Mouse (Mus musculus) skeletal muscle tissue, adult 2 months (tissue): Measurements from ENCODE around the gene Popdc2.

Experiments
- DNase-seq: peaks from one replicate; pipeline ENCODE4 v3.0.0-alpha.2; 2012; ENCODE audit warnings: low read depth, low spot score

Gene Popdc2

DNA sequence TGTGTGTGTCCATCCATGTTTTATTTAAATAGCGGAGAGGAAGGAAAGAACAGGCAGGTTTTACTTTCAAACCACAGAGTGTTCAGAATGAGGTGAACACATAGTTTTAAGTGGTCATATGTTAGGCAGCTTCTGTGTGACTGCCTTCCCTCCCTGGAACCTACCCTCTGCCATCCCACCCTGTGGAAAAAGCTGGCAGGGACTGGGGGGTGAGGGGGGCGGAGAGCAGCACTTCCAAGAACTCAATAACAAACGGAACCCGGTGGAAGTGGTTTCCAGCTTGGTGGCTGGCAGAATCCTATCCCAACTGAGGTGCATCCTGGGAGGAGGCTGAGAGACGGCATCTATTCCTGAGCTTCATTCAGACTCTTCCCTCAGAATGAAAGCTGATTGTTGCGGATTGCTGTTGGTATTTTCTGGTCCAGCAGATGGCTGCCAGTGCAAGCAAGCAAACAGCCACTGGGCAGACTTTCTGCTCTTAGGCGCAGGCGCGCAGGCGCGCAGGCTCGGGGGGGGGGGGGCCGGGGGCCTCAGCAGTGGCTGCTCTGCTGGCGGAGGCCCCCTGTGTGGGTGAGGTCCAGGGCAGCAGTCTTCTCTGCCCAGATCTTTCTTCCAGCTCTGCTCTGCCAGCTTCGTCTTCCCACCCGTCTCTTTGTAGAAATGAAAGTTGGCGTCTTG, 14.3 kb downstream of the Popdc2 start:
- peak; percentile 66 for DNase-seq

DNA sequence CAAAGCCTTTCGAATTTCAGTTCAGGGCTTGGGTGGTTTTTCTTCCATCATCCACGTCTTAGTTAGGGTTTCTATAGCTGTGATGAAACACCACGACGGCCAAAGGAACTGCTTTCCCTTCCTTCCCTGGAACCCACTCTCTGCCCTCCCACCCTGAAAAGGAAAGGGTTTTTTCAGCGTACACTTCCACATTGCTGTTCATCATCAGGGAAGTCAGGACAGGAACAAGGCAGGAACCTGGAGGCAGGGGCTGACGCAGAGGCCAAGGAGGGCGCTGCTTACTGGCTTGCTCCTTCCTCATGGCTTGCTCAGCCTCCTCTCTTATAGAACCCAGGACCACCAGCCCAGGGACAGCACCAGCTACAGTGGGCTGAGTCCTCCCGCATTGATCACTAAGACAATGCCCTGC, 14.8 kb downstream of the Popdc2 start:
- no peak for DNase-seq

GRCm38 (mm10) chr16:38377546-38377945, 15.5 kb downstream of the Popdc2 start:
- DNase-seq, result peak; percentile 61

DNA sequence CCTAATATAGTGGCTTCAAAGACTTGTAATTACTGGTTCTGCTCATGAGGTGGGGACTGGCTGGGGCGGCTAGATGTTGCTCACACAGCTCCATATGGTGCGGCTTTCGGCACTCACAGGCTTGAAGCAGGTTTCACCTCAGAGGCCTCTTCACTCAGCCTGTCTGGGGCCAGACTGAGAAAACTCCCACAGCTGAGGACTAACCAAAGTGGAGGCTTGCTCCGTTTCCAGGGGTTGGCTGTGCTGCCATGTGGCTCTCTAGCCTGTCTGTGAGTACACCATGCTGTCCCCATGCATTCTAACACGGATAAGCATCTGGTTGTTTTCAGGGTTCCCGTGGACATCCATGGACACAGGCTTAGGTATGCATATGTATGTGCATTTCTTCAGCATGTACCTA, 16.6 kb downstream of the Popdc2 start:
- no peak for DNase-seq

GRCm38 (mm10) chr16:38379088-38379487, 17.1 kb downstream of the Popdc2 start:
- DNase-seq, result no peak

GRCm38 (mm10) chr16:38379493-38379892, 17.5 kb downstream of the Popdc2 start:
- DNase-seq, result no peak

DNA sequence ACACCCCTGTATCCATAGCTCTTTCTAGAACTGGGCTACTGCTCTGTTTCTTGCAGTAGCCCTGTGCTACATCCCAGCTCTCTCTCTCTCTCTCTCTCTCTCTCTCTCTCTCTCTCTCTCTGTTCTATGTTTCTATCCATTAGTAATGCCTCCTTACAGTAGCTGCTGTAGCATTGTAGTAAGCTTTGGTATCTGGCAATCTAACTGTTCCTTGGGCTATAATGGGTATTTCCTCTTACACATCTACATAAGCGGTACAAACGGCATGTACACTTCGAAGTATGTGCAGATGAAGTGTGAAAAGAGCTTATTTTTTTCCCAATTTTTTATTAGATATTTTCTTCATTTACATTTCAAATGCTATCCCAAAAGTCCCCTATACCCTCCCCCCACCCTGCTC, 17.9 kb downstream of the Popdc2 start:
- no peak for DNase-seq

DNA sequence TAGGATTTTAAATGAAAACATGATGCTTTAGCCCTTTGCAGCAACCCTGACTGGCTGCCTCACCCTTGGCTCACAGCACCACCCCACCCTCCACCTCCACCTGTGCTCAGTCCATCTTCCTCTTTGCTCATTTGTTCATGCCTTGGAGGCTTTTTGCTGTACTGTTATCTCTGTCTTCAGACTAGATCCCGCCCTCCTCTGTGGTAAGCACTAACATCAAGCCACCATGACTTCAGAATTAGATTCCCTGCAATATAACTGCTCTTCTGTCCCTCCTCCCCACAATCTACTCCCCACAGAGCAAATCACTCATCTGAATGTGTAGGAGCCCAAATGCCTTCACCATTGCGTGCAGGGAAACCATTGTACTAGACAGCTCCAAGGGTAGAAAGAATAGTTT, 21.7 kb downstream of the Popdc2 start:
- DNase-seq, result no peak

DNA sequence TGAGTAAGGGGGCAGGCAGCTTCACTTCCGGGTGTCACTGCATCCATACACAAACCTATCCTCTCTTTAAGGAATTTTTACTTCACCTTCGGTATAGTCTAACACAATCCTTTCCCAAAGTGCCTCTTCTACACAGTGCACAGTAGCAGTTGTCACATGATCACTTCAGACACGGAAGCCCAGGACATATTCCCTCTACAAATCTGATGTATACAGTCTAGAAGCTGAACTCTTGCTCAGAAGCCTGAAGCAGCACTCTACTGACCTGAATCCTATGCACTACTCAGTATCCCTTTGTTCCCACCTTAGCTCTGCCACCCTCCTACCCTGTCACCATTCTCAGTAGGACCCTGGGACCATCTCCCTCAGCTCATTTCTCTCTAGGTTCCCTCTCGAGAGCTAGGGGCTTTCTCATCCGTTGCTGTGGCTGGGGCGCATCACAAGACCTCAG, 23.2 kb downstream of the Popdc2 start:
- no peak for DNase-seq

DNA sequence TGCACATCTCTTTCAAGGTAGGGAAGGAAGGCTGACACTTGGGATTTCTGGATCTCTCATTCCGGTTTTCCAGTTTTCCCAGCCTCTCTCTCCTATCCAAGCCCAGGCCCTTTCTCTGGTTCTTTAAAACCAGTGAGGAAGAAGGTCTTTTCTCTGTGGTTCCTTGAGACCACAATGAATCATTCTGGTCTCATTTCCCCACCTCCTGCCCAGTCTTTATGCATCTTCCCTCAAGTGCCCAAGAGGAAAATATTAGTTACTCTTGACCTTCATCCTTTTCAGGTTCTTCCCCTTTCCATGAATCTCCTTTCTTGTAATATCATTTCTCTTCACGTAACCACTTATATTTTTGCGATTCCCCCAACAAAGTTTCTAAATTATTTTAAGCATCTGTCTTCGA, 23.7 kb downstream of the Popdc2 start:
- no peak for DNase-seq

GRCm38 (mm10) chr16:38387389-38387788, 25.4 kb downstream of the Popdc2 start:
- DNase-seq, result no peak

- DNase-seq, result no peak
Measured at GRCm38 (mm10) chr16:38388757-38389156, 26.7 kb downstream of the Popdc2 start.

DNA sequence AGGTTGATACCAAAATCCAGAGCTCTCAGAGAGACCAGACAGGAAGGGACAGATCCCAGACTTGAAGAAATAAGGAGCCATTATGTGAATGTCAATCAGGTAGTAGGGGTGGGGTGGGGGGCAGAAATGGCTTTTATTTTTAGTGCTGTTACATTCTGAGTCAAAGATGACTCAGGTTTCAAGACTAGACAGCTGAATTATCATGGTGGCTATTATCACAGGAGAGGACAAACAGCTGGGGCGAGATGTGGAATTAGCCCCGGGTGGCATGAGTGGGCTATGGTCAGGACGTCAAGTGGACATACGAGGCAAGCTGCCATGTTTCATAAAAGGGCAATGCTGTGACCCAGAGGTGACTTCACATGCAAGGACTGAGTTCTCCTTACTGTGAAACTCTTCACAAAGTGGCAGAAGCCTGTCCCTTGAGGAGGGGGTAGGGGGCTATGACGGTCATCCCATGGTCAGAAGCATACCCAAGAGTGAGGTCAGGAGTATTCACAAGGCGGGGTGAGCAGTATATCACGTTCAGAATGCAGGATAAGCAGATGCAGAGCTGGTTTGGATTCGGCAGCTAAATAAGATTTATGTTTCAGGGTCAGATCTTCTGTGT, 27.4 kb downstream of the Popdc2 start:
- no peak for DNase-seq

DNA sequence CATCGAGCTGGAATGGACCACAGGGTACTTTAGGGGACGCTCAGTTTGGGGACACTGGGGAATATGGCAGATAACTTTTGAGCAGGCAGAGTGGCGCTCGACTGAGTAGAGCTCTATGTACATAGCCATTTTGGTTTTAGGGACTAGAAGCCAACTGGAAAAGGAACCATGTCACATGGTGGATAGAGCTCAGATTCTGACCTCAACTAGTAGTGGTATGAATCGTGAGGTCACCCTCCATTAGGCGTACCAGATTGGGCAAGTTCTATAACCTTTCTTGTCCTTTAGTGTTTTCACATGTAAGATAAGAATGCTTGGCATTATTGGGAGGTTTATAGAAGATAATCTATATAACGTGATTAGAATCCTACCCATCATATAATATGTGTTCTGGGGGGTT, 28.3 kb downstream of the Popdc2 start:
- DNase-seq, result no peak

DNA sequence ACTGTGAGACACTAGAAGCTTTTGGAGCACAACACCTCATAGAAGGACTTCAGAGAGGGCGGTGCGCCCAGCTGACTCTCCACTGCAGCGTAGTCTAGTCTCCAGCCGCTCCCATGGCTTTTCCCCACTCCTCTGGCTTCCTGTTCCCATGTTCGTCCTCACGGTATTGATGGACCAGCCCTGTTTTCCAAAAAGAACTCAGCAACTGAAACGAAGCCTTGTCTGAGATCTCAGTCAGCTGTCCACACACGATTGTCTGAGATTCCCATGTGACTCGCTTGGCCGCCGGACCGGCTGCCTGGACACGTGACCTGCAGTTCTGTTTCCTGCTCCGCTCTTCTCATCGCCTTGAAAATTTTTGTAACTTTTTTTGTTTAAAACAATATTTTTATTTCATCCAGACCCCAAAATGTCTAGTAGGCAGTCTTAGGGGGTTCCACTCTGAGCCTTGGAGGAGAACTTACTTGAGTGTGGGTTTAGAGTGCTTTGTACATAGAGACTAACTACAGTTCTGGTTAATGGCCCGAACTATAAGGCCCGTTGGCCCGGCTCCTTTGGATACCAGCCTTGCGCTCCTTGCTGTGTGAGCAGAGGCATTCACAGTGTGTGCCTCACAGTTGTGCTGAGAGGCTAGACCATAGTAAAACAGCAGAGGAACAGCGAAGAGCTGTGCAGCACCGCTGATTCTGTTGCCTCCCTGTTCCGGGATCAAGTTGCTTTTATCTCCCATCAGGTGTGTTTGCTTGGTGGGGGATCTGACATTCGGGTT, 30.3 kb downstream of the Popdc2 start:
- peak; percentile 88 for DNase-seq

DNA sequence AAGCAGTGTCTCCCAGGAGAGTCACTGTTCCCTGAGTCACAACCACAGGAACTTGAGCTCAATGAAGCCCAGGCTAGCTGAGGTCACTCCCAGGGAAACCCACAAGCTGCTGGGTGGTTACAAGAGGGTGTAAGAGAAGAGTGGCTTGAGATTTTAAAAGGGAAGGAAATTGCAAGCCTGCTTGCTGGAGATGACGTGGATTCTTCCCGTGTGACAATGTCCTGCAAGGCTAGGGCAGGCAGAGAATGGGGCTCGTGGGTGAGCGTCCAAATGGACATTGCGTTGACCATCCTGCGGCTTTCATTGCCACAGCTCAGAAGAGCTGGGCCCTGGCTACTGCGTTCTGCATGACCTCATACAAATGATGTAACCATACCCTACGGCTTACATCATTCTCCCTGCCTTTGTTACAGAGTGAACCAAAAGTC, 32.2 kb downstream of the Popdc2 start:
- peak; percentile 62 for DNase-seq

DNA sequence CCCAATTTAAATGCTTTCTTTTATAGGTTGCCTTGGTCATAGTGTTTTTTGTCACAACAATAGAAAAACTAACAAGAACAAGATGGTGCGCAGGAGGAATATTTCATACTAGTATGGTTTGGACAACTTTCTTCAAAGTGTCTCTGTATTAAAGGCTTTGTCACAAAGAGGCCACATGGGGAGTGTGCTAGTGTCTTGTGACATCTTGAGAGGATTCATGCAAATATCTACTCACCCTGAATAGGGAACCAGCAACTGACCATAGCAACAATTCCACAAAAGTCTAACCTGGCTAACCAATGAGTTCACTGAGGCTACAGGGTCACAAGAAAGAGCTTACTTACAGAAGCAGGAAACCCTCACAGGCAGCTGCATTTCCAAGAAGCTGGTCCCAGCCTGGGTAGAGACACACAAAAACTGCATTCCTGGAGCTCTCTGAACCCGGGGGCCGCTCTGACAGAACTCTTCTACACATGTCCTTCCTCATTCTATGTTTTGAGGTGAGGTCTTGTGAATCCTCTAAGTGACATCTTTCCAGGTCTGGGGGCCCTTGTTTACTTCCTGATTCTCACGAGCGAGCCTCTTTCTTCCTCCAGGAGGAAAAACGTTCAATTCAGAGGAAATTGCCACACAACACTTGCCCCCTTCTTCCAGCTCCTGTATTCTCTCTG, 33.2 kb downstream of the Popdc2 start:
- no peak for DNase-seq

- DNase-seq, result peak; percentile 77
Measured at GRCm38 (mm10) chr16:38396155-38396554, 34.1 kb downstream of the Popdc2 start.

DNA sequence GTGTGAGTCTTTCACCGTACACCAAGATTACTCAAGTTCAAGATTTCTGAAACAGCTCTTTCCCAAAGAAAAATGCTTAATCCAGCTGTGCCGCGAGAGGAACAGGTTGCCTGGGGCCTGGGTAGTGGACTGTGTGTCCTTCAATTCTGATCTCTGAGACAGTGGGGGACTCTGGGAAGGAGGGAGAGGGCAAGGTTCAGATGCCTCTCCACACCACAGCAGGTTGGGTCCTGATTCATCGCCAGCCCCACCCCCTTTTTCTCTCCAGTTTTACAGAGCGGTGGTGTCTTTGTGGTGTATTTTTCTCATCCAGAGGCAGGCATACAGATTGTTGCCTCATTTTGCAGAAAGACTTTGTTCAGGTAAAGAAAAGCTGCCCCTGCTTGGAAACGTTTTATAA, 36.3 kb downstream of the Popdc2 start:
- DNase-seq, result no peak

DNA sequence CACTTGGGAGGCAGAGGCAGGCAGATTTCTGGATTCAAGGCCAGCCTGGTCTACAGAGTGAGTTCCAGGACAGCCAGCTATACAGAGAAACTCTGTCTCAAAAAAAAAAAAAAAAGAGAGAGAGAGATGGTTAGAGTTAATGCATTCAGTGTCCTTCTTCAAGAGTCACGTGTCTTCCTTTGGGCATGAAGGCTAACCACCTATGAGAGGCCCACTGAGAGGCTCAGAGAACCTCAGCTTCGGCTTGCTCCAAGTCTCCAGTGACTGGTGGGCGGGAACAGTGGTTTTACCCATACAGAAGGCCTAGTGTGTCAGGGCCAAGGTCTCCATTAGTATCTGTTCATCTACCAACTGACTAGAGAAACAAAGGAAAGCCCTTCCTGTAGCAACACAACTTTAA, 37.1 kb downstream of the Popdc2 start:
- no peak for DNase-seq

- DNase-seq, result peak; percentile 70
Measured at GRCm38 (mm10) chr16:38399531-38400231, 37.7 kb downstream of the Popdc2 start.
